Mouse (Mus musculus) heart, adult 18-20 months (tissue): ENCODE results near the gene Chmp5. TPM values are rescaled to one million over a fixed set of nuclear protein-coding genes. Genes with fewer than 3 reads are reported as not detected.

Experiments
- DNase-seq, 2 experiments: peaks; one replicate each; pipeline ENCODE4 v3.0.0; 2021 to 2022; ENCODE audit warnings: mixed read lengths in 1 of 2
- total RNA-seq, 2 experiments: library from RNA; stranded (reverse); gene quantifications; 2 replicates each; pipeline ENCODE4 v1.2.3; 2021

Gene Chmp5
- total RNA-seq, 2 experiments from 2014 or later, result 37.4 to 38.6 TPM

GRCm38 (mm10) chr4:40946516-40947121 is 1.6 kb upstream of the Chmp5 start:
- DNase-seq, result no peak

DNA sequence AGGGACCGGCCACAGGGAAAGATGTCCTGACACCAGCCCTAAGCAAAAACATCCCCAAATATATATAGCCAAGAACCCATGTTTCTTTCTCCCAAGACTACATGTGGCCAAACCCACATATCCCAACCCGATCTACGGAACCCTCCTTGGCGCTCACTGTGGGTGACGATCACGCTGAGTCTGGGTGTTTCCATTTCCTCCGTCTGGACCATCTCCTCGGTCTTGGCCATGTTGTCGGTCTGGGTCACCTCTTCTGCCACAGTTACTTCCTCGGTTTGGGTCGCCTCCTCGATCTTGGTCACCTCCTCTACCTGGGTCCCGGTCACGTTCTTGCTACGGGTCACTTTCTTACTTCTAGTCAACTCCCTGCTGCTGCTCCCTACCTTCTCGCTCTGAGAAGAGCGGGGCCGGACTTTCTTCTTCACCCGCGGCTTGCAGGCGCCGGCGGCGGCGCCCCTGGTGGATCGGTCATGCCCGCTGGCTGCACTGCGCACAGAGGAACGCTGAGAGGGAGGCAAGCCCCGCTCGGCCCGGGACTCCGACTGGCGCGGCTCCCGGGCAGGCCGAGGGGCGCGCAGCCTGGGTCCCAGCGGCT is 545 bp upstream of the Chmp5 start:
- no peak for DNase-seq

GRCm38 (mm10) chr4:40953521-40953920 is 5.3 kb downstream of the Chmp5 start:
- no peak for DNase-seq

GRCm38 (mm10) chr4:40955942-40956341 is 7.7 kb downstream of the Chmp5 start:
- no peak for DNase-seq

DNA sequence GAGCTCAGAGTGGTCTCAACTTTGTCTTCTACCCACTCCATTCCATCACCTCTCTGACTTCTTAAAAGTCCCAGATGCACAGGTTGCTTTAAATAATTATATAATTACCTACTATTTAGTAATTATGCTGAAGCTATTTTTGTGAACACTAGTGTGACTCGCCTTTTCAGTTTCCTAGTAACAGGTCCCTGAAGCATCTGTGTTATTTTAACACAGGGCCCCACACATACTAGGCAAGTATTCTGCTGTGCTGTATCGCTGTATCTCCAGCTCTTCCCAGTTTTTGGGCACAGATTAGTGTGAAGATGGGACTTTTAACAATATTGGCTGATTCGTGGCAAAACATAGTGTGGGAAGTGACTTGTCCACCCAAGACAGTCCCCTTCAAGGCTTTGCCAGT is 15.3 kb downstream of the Chmp5 start:
- DNase-seq, result no peak

DNA sequence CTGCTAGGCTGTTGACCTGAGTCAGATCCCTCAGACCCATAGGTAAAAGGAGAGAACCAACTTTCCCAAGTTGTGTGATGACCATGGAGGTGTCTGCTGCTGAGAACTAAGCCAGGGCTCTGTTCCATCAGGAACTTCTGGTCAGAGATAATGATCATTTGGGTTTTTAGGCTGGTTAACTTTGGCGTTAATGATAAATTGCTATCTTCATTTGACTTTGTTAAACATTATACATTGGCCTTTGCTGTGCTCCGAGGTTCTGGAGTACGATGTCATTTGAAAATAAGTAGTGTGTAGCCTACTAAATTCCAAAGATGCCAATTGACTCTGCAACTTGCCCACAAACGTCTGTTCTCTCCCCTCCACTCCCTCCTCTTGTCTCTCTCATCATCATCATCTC is 21.0 kb downstream of the Chmp5 start:
- no peak for DNase-seq

- DNase-seq, result no peak
These were observed 21.8 kb downstream of the Chmp5 start for GRCm38 (mm10) chr4:40969781-40970591.

GRCm38 (mm10) chr4:40970592-40970841 is 22.3 kb downstream of the Chmp5 start:
- no peak for DNase-seq

DNA sequence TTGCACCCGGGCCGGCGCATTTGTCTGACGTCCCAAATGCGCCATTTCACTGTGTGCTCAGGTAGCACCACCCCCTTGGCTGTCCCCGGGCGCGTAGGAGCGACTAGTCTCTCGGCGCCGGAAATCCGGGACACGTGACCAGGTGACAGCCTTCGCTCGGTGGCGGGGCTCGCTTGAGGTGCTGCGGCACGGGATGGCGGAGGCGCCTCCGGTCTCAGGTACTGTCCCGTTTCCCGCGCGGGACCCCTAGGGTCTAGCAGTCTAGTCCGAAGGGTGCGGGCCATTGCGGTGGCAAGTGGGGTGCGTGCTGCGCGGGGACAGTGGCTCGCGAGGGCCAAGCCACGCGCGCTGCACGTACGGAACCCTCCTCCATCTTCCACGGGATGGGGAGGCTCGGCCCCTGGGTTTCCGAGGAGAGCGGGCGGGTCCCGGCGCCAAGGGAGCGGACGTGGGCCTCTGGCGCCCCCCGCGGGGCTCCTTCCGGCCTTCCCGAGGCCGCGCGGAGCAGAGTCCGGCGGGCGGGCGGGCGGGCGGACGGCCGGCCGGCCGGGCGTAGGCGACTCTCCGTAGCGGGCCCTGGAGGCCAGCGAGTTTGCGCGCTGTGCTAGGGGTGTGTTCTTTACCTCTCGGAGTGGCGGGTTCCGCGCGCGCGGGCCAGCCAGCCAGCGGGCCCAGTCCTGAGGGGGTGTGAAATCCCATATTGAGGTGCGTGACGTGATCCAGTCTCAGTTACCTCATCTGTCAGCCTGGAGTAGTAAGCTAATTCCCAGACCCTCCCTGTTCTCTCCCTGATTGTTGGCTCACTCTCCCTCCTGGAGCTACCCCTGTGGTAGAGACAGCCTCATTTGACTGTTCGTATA is 22.9 kb downstream of the Chmp5 start, which contains the start of gene Nfx1:
TSS of gene Nfx1 (plus strand) at position 65 of the 860 bp plus-strand sequence.
- peak; percentile 97 for DNase-seq

- peak in 1 of 2 experiments; percentile 18 for DNase-seq
These were observed 23.5 kb downstream of the Chmp5 start for GRCm38 (mm10) chr4:40971744-40972143.

GRCm38 (mm10) chr4:40974011-40974410 is 25.8 kb downstream of the Chmp5 start:
- DNase-seq, result no peak

DNA sequence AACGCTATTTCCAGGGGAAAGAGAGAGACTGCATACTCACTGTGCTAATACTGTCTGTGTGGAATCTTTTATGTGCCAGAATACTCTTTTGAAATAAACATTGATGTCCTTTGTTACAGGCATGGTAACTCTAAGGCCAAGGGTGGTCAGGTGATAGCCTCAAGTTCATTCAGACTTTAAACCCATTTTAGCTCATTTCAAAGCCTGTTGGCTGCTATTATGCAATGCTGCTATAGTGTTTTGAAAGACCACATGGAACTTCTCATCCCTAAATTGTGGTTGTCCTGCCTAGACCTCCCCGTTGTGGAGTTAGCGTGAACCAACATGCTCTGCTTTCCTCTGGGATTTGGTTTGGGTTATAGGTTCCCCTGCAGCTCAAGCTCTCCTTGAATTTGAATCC is 27.5 kb downstream of the Chmp5 start:
- DNase-seq, result no peak

- DNase-seq, result no peak
These were observed 28.4 kb downstream of the Chmp5 start for GRCm38 (mm10) chr4:40976651-40977050.

DNA sequence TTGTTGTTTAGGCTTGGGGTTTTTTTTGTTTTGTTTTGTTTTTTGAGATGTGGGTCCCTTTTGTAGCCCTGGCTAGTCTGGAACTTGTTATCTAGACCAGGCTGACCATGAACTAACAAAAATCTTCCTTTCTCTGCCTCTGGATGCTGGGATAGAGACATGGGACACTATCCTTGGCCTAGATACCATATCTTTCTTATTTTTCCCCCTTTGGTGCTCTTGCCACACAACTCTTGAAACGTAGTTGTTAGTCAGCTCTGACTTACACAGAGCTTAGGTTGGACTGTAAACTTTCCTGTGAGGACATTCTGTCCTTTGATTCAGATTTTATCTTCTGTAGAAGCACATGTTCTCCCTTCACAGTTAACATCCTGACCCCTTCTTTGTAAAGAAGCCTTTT is 31.2 kb downstream of the Chmp5 start:
- DNase-seq, result no peak

GRCm38 (mm10) chr4:40982486-40982885 is 34.3 kb downstream of the Chmp5 start:
- DNase-seq, result no peak

- DNase-seq, result peak; percentile 75 to 79
These were observed 35.5 kb downstream of the Chmp5 start for GRCm38 (mm10) chr4:40983686-40984085.

GRCm38 (mm10) chr4:40989633-40990032 is 41.4 kb downstream of the Chmp5 start:
- DNase-seq, result no peak

- DNase-seq, result no peak
These were observed 48.1 kb downstream of the Chmp5 start for GRCm38 (mm10) chr4:40996302-40996701.

GRCm38 (mm10) chr4:40997916-40998315 is 49.7 kb downstream of the Chmp5 start:
- no peak for DNase-seq

- no peak for DNase-seq
These were observed 52.1 kb downstream of the Chmp5 start for GRCm38 (mm10) chr4:41000271-41000670.

DNA sequence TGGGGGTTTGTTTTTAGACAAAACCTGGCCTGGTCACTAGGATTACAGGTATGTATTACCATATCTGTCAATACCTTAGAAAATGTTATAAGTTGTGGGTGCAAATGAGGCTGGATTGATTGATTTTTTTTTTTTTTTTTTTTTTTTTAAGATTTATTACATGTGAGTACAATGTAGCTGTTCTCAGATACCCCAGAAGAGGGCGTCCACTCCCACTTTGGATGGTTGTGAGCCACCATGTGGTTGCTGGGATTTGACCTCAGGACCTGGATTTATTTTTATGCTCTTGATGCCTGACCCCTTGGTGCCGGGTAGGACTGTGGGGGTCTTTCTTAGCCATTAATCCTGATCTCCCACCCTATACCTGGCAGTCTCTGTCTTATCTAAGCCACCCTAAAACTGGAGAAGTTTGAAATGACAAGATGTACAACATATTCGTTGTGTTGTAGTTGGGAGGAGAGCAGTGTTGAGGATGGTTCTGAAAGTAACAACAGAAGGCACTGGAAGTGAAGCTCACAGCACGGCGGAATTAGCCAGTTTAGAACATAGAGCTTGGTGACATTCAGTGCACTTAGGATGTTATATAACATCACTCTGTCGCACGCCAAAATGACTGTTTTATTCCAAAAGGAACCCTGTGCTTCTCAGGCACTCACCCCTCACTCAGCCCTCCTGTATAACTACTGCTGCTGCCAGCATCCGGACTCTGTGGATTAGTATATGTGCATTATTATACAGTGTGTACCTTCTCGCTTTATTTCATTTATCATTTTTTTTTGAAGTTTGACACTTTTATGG is 52.8 kb downstream of the Chmp5 start:
- DNase-seq, result no peak

DNA sequence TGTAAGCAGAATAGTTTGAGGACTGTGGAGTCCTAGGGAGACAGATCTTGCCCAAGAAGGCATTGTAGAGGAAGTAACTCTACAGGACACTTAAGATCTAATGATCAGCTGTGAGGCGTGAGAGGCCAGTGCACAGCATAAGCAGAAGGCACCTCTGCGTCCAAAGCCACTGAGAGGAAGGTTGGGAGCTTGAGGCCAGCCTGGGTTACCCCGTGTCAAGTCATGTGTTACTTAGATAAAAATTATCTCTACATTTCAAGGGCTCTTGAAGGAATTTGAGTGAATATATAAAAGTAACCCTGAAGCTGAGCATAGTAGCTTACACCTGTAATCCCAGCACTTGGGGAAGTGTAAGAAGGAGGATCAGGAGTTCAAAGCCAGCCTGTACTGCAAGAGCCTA is 65.1 kb downstream of the Chmp5 start:
- no peak for DNase-seq
